Mouse (Mus musculus) layer of hippocampus, postnatal 10 days (tissue): Measurements from ENCODE around the gene Fhit. TPM values are rescaled to one million over a fixed set of nuclear protein-coding genes. Genes with fewer than 3 reads are reported as not detected.

Experiments used
- total RNA-seq, 2 experiments: library from RNA; stranded (reverse); gene quantifications; 2 replicates each; pipeline ENCODE4 v1.2.3; 2021

Gene Fhit
- total RNA-seq, 2 experiments from 2014 or later, result 4.4 to 6.9 TPM

Other genes starting within 250 kb of the Fhit start
- under 1 TPM; 0.57 to 0.74 TPM for gene Gm3839, start 194.7 kb upstream of the Fhit start, total RNA-seq